In the genomic region with DNA sequence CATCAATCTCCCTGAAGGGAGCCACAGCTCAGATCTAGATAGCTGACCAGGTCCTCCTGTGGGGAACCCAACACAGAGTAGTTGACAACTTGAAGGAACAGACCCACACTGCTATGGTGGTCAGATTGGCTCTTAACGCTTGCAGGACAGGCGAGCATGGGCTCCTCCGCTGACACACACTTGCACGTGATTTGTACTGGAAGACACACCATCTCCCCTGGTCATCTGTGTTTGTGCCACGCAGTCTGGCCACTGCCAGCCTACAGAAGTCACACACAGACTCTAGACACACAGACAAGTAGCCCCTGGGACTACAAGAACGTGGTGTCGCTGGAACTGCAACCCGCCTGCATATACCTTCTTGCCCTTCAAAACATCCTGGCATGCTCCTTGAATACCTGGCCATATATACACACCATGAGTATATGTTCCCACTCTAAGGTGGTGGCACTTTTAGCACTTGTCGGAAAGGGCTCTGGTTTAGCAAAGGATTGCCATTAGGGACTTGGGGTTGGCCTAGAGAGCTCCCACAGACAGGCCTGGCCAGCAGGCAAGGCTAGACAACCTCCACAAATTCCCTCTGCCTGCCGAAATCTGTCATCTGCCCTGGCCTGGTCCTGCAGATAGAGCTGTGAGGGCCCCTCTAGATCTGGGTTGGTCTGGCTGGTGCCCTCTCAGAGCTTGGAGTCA, we compare ENCODE assay signal across 8 mouse cellular contexts. TPM values are rescaled to one million over a fixed set of nuclear protein-coding genes. Genes with fewer than 3 reads are reported as not detected.
A peak's percentile ranks its signal among the peaks of the same experiment; 100 is the strongest.
DNase-seq lines count a peak whose midpoint lies in the region; ATAC-seq and TF ChIP-seq lines count a peak whose summit lies in the region.

No protein-coding gene starts in this region.

- no peaks in the 10 kb centered on the region for H3K27me3 ChIP-seq in C2C12 (ENCODE audit: control insufficient read depth, insufficient read depth, insufficient read length)
- H3K27me3 ChIP-seq in forebrain, embryonic 14.5 days (replicated peaks; ENCODE audit: control insufficient read depth, insufficient read depth, low read length) = peaks cover 23% of the 10 kb centered on the region
- H3K27me3 ChIP-seq in liver, embryonic 14.5 days (ENCODE audit: control insufficient read depth, insufficient read depth, low read length) = peaks cover 43% of the 10 kb centered on the region

- 30% methylated on average over 10 of the region's 10 CpGs for WGBS in forebrain, embryonic 14.5 days
- WGBS in liver, embryonic 14.5 days (ENCODE audit: insufficient replicate concordance) = 62% methylated on average over 10 of the region's 10 CpGs

- H3K4me3 ChIP-seq in C2C12 (ENCODE audit: insufficient read depth, poor library complexity, severe bottlenecking) = peak overlapping the region; percentile 64
- peak overlapping the region; percentile 60 for H3K4me3 ChIP-seq in forebrain, embryonic 14.5 days (ENCODE audit: low read depth, low read length)
- H3K4me3 ChIP-seq in liver, embryonic 14.5 days (ENCODE audit: insufficient read depth in 1 of 2, low read depth in 2 of 2, low read length in 2 of 2) = peak overlapping the region; percentile 32 to 81

- H3K9me3 ChIP-seq in forebrain, embryonic 14.5 days (replicated peaks; ENCODE audit: control insufficient read depth, low read length) = no peaks in the 10 kb centered on the region
- H3K9me3 ChIP-seq in liver, embryonic 14.5 days (ENCODE audit: control insufficient read depth, low read length) = no peaks in the 10 kb centered on the region

- peaks cover 50% of the 10 kb centered on the region for H3K79me3 ChIP-seq in C2C12 (ENCODE audit: low read depth)

- peak overlapping the region; percentile 95 for H3ac ChIP-seq in C2C12 (ENCODE audit: control insufficient read depth, insufficient read length, low read depth)

- H3K79me2 ChIP-seq in C2C12 (ENCODE audit: control insufficient read depth, insufficient read depth) = peaks cover 61% of the 10 kb centered on the region

- ATAC-seq in forebrain, embryonic 14.5 days = no peak
- no peak for ATAC-seq in liver, embryonic 14.5 days (ENCODE audit: insufficient read depth)

- H3K9ac ChIP-seq in forebrain, embryonic 14.5 days (ENCODE audit: low read length) = peak overlapping the region; percentile 96
- H3K9ac ChIP-seq in liver, embryonic 14.5 days (replicated peaks) = no peak overlapping the region

- H3K4me1 ChIP-seq in forebrain, embryonic 14.5 days (ENCODE audit: control insufficient read depth, insufficient read depth, low read length) = peaks cover 36% of the 10 kb centered on the region
- no peaks in the 10 kb centered on the region; a peak in 1 of 4 replicates for H3K4me1 ChIP-seq in liver, embryonic 14.5 days (replicated peaks; ENCODE audit: control insufficient read depth in 2 of 2, insufficient read depth in 2 of 2, low read length in 1 of 2)

- peak; percentile 24 to 60 for DNase-seq in cerebellum, adult 18-20 months
- DNase-seq in cerebellum, adult 11 months = no peak
- no peak for DNase-seq in forebrain, embryonic 14.5 days (ENCODE audit: low spot score)
- DNase-seq in liver, embryonic 14.5 days (ENCODE audit: low read depth in 3 of 3, low spot score in 3 of 3) = no peak
- no peak for DNase-seq in left cerebral cortex, postnatal 25 days (ENCODE audit: low spot score in 2 of 2)
- no peak for DNase-seq in urinary bladder, adult 18-20 months (ENCODE audit: low spot score in 2 of 2)
- DNase-seq in left cerebral cortex, adult 11 months (ENCODE audit: low spot score) = no peak

- TF ChIP-seq CTCF in C2C12 (IDR thresholded peaks at IDR 0.05; ENCODE audit: control insufficient read depth, insufficient read depth, insufficient read length) = no peak
- no peak for TF ChIP-seq CTCF in liver, embryonic 14.5 days (IDR thresholded peaks at IDR 0.05; ENCODE audit: low read depth)

- peak overlapping the region; percentile 97 for H3K27ac ChIP-seq in forebrain, embryonic 14.5 days (ENCODE audit: low read depth, low read length)
- H3K27ac ChIP-seq in liver, embryonic 14.5 days = no peak overlapping the region

- peaks cover 18% of the 10 kb centered on the region for H3K36me3 ChIP-seq in C2C12 (ENCODE audit: control insufficient read depth, insufficient read depth)
- H3K36me3 ChIP-seq in forebrain, embryonic 14.5 days (ENCODE audit: control insufficient read depth, insufficient read depth, low read length) = peaks cover 11% of the 10 kb centered on the region; the same call in 1 of the 2 replicates
- H3K36me3 ChIP-seq in liver, embryonic 14.5 days (replicated peaks; ENCODE audit: control insufficient read depth, insufficient read depth, low read depth) = no peaks in the 10 kb centered on the region

- H3K4me2 ChIP-seq in forebrain, embryonic 14.5 days (ENCODE audit: low read length) = peak overlapping the region; percentile 77
- H3K4me2 ChIP-seq in liver, embryonic 14.5 days (ENCODE audit: low read depth) = peak overlapping the region; percentile 98

- no peak for TF ChIP-seq EP300 in liver, embryonic 14.5 days (IDR thresholded peaks at IDR 0.05; ENCODE audit: low read depth)

- intact Hi-C loops in left cerebral cortex, postnatal 25 days (cut with DNase I) = no loop called here

TF ChIP-seq in C2C12, 6 proteins besides CTCF, POLR2A, EP300 and RAD21:
- TF ChIP-seq MAX (IDR thresholded peaks at IDR 0.05) (no peak), MYOD1 (IDR thresholded peaks at IDR 0.05; ENCODE audit: control insufficient read depth, insufficient read length, low read depth) (no peak), FOSL1 (IDR thresholded peaks at IDR 0.05; ENCODE audit: insufficient read depth, low read length, poor library complexity, severe bottlenecking) (no peak), MYOG (IDR thresholded peaks at IDR 0.05; ENCODE audit: control insufficient read depth, extremely low read depth, insufficient read length) (no peak), USF1 (IDR thresholded peaks at IDR 0.05; ENCODE audit: low read depth) (no peak), CEBPB (IDR thresholded peaks at IDR 0.05; ENCODE audit: low read depth) (no peak)

RNA-seq across cellular contexts. Expression of gene Nfix, which starts 1.6 kb away (rescaled TPM):
- polyA plus RNA-seq in C2C12 (2012; fragmentation: generic; extraction: Trizol) = 50.7 TPM
- 237 and 318 TPM in 2 replicates for polyA plus RNA-seq in forebrain, embryonic 14.5 days (2014; fragmentation: Nextera tagmentation; extraction: Ambion mirVana)
- 1.2 and 1.4 TPM in 2 replicates for polyA plus RNA-seq in liver, embryonic 14.5 days (2012; rRNA removed)
- polyA plus RNA-seq in liver, embryonic 14.5 days (2014; fragmentation: Nextera tagmentation; extraction: Ambion mirVana) = 2.5 and 3.1 TPM in 2 replicates
- total RNA-seq in left cerebral cortex, postnatal 25 days (2021) = 100 to 1,000 TPM; 273 to 322 TPM

RNA-seq across cellular contexts. Expression of gene Dand5, which starts 24.0 kb away (rescaled TPM):
- polyA plus RNA-seq in C2C12 (2012; fragmentation: generic; extraction: Trizol) = 2.4 TPM
- polyA plus RNA-seq in forebrain, embryonic 14.5 days (2014; fragmentation: Nextera tagmentation; extraction: Ambion mirVana) = 8.6 and 9.4 TPM in 2 replicates
- polyA plus RNA-seq in liver, embryonic 14.5 days (2012; rRNA removed) = 1.9 TPM in 2 replicates
- polyA plus RNA-seq in liver, embryonic 14.5 days (2014; fragmentation: Nextera tagmentation; extraction: Ambion mirVana) = 2.5 and 2.7 TPM in 2 replicates
- 1 to 10 TPM; 8.3 to 9.5 TPM for total RNA-seq in left cerebral cortex, postnatal 25 days (2021)

RNA-seq across cellular contexts. Expression of gene Gadd45gip1, which starts 32.7 kb away (rescaled TPM):
- 32.5 TPM for polyA plus RNA-seq in C2C12 (2012; fragmentation: generic; extraction: Trizol)
- 35.2 and 41.3 TPM in 2 replicates for polyA plus RNA-seq in forebrain, embryonic 14.5 days (2014; fragmentation: Nextera tagmentation; extraction: Ambion mirVana)
- polyA plus RNA-seq in liver, embryonic 14.5 days (2012; rRNA removed) = 24.4 and 31.0 TPM in 2 replicates
- 50.2 and 55.7 TPM in 2 replicates for polyA plus RNA-seq in liver, embryonic 14.5 days (2014; fragmentation: Nextera tagmentation; extraction: Ambion mirVana)
- total RNA-seq in left cerebral cortex, postnatal 25 days (2021) = 10 to 100 TPM; 23.4 to 24.7 TPM

RNA-seq across cellular contexts. Expression of gene Rad23a, which starts 41.9 kb away (rescaled TPM):
- 68.3 TPM for polyA plus RNA-seq in C2C12 (2012; fragmentation: generic; extraction: Trizol)
- polyA plus RNA-seq in forebrain, embryonic 14.5 days (2014; fragmentation: Nextera tagmentation; extraction: Ambion mirVana) = 87.3 and 88.1 TPM in 2 replicates
- polyA plus RNA-seq in liver, embryonic 14.5 days (2012; rRNA removed) = 139 and 184 TPM in 2 replicates
- polyA plus RNA-seq in liver, embryonic 14.5 days (2014; fragmentation: Nextera tagmentation; extraction: Ambion mirVana) = 258 and 279 TPM in 2 replicates
- total RNA-seq in left cerebral cortex, postnatal 25 days (2021) = 10 to 100 TPM; 67.8 to 73.7 TPM

RNA-seq across cellular contexts. Expression of gene Calr, which starts 48.1 kb away (rescaled TPM):
- 687 TPM for polyA plus RNA-seq in C2C12 (2012; fragmentation: generic; extraction: Trizol)
- 514 and 606 TPM in 2 replicates for polyA plus RNA-seq in forebrain, embryonic 14.5 days (2014; fragmentation: Nextera tagmentation; extraction: Ambion mirVana)
- 144 and 262 TPM in 2 replicates for polyA plus RNA-seq in liver, embryonic 14.5 days (2012; rRNA removed)
- polyA plus RNA-seq in liver, embryonic 14.5 days (2014; fragmentation: Nextera tagmentation; extraction: Ambion mirVana) = 348 and 351 TPM in 2 replicates
- total RNA-seq in left cerebral cortex, postnatal 25 days (2021) = 100 to 1,000 TPM; 562 to 564 TPM

Comparison
In these comparisons a context has a peak if more than half of its experiments do, and no peak if none do; other contexts are left out.
1. DNase-seq: peak in cerebellum, adult 18-20 months (2 of 2); none in cerebellum, adult 11 months (single experiment), forebrain, embryonic 14.5 days (single experiment), liver, embryonic 14.5 days (0 of 3), left cerebral cortex, postnatal 25 days (0 of 2), urinary bladder, adult 18-20 months (0 of 2) and left cerebral cortex, adult 11 months (single experiment).
2. RNA of gene Nfix, which starts 1.6 kb away (polyA plus RNA-seq): 237 to 318 TPM in forebrain, embryonic 14.5 days and 50.7 TPM in C2C12 (single experiment); 1.2 to 3.1 TPM in liver, embryonic 14.5 days; every median in the first group is over 10 times any median in the second.
3. Peak in every context shown above with its lines, with median percentiles within 50 percentile points of each other: H3K4me3 ChIP-seq.